Mouse (Mus musculus) ZHBTc4 (cell line): ENCODE measurements around the gene AI661453.
A peak's percentile ranks its signal among the peaks of the same experiment; 100 is the strongest.

ENCODE experiments used
- DNase-seq: peaks from one replicate; pipeline ENCODE4 v3.0.0-alpha.2; 2011; ENCODE audit warnings: low read depth, low spot score

AI661453 gene

DNA sequence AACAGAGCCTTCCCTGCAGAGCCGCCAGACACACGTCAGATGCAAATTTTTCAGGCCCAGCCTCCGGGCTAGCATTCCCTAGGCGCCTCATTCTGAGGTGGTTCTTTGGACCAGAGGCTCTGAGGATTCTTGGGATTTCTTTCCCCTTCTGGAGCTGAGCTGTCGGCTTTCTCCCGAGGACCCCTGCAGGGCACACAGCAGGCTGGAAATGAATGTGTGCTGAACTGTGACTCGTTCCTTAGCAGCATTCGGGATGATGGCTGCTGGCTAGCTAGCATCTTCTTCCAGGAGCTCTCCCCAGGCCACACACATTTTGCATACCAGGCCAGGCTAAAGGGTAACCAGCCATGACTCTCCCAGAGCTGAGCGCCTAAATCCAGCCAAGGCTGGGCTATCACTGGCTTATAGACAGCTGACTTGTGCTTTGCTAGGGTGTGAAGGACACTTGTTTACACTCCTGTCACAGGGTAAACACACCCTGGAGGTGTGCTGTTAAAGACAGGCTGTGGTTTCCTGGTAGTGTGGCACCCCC lies 4.0 kb downstream of the AI661453 start:
- peak; percentile 92 for DNase-seq

DNA sequence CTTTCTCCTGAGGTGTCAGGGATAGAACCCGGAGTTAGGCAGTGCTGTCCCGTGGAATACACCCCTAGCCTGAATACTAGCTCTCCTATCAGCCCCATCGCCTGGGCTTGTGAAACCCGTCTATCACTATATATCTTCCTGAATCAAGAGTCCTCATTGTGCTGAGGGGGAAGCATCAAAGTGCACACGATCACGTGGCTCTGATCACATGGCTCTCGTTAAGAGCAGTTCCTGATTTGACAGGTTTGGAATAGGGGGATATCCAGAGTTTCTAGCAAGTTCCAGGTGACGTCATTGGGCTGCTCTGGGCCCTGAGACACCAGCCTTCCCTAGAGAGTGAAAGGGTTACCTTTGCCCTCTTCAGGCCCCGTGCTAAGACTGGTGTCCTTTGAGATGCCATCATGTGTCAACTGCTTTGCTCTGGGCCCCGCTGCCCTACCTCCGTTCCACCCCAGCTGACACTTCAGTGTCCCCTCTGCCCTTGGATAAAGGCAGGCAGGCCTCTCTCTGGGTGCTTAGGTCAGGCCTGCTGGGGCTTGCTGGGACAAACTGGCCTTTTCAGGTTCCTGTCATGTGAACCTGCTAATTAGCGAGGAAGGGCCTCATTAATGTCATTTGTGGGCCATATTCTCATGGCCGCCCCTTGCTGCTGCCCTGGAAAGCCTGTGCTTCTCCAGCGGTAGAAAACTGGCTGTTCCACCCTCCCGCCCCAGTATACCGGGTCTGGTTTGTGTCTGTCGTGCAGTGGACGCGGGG lies 5.1 kb downstream of the AI661453 start:
- DNase-seq = no peak

DNA sequence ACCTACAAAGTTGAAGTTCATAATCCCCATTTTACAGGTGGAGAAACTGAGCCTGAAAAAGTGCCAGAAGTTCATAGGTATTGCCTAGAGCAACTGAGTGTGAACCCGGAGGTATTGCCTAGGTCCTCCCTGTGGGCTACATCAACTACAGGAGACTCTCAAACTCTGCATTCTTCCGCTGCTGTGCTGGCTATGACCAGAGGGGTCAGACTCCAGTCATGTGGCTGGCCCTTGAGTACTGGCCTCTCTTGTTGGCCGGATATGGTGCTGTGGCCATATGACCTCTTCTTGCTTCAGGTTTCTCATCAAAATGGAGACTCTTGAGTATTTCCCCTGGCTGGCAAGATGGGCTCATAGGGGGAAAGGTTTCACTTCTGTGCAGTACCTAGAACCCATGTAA lies 5.9 kb downstream of the AI661453 start:
- DNase-seq = no peak

DNA sequence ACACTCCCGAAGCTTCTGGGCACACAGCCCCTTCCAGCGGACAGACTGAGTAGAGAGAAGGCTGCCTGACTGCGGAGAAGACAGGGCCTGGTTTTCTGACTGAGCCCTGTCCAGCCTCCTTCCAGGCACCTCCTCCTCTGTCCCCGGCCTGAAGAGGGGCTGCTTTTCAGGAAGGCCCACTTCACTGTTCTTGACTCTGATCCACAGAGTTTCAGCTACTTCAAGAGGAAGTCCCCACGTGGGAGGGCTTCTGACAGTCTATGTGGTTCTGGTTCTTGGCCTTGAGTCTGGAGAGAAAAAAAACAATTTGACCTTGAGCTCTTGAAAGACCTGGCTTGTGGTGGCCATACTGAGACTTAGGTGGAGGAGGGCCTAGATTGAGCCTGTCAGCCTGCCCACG lies 7.7 kb downstream of the AI661453 start:
- no peak for DNase-seq

DNA sequence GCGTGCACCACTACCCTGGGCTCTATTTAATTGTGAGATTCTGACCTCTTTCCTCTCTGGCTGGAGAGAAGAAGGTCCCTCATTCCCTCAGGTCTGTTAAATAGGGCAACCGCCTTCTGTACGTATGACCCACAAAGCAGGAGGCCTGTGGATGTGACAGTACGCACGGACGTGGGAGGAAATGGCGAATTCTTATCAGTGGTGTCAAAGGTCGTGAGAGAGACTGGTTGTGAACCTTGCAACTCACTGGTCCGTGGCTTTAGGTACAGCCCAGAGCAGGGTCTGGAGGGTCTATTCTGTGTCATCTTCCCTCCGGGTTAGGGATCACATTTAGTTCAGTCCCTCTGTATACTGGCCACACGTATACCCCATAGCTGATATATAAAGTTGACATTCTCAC lies 9.1 kb downstream of the AI661453 start:
- no peak for DNase-seq

DNA sequence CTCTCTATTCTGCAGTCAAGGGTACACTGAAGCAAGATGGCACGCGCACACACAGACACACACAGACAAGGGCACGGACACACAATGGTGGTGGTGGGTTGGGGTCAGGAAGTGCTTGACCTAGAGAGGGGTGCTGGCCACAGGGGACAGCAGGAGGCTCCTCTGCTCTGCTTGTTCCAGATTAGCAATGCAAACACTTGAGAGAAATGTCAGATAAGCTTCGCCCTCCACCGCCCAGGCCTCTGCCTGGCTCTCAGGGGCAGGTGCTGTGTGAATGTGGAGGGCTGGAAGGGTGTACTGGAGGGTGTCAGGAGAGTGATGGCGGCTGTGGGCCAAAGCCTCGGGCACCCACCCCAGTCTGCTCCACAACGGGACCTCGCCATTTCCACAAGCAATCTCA lies 9.6 kb downstream of the AI661453 start:
- DNase-seq = no peak

DNA sequence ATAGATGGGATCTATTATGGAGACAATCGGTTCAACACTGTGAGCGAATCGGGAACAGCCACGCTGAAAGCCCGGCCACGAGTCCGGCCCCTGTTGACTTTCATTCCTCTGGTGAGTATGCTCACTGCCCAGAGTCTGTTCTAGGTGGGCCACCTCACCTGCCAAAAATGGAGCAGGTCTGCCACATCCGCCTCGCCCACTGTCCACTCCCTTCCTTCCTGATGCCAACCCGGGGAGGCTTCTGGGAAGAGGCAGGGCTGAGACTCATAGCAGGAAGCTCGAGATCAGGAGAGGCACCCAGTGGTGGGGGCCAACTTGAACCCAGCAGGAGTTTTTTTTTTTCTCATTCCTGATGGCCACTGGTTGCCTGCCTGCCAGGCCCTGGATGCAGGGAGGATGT lies 10.1 kb downstream of the AI661453 start:
- DNase-seq = no peak

DNA sequence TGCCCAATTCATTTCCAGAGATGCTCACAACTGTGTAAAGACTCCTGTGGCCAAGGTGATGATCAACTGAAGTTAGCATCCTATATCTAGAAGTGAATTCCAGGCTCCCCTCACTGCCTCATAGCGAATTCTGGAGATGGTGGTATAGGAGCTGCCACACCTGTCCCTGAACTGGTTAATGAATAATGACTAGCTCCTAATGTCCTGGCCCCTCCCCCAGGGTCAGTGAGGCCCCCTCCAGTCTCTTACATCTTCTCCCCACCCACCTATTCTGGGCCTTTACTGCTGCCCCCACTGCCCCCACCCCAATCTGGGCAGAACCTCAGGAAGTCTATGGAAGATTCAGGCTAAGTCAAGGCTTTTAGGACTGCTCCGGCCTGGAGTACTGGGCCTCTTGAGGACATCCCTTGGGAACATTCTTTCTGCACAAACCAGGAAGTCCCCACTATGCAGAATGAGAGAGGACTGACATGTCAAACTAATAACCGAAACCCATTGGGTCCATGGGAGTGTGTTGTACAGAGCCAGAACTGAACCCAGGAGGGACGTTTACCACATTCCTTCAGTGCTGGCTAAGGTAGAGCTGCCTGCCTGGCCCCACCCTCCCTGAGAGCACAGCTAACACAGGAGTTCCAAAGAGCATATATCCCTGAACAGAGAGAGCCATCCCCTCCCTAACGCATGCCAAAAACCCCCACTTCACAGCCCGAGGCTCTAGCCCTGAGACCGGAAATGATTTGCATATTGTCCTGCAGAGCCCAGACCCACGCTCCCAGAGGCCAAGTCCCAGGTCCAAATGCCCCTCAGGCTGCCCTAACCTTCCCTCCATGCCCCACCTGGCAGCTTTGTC lies 12.3 kb downstream of the AI661453 start:
- DNase-seq = no peak

DNA sequence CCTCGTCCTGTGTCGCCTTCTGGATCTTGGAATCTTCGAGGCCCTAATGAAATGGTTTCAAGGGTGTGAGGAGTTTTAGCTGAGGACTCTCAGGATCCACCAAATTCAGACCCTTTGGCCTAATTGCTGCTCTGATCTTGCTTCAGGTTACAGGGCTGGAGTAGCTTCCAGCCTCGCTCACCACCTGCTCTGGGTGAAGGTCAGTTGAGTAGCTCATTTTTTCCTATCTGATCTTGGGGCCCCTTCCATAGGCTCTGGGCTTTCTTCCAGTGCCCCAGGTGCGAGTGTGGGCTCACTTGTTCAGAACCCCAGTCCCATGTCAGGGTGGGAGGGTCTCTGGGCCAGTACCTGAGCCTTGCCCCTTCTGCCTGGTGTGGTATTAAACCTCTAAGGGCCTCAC lies 13.0 kb downstream of the AI661453 start:
- DNase-seq = no peak

DNA sequence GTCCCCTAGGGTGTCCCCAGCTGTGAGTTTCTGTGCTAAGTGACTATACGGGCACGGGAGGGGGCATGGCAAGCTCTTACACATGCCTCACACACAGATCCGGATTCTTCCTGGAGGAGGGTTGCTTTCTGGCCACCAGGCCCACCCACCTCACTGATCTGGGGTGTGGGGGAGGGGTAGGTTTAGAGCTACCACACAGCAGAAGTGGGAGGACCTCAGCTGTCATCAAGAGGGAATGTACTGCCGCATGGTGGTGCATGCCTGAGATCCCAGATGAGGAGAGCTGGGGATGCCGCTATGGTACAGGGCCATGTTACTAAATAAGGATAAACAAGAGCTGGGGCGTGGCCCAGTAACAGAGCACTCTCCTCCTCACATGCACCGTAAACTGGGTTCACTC lies 13.8 kb downstream of the AI661453 start:
- DNase-seq = peak; percentile 69

DNA sequence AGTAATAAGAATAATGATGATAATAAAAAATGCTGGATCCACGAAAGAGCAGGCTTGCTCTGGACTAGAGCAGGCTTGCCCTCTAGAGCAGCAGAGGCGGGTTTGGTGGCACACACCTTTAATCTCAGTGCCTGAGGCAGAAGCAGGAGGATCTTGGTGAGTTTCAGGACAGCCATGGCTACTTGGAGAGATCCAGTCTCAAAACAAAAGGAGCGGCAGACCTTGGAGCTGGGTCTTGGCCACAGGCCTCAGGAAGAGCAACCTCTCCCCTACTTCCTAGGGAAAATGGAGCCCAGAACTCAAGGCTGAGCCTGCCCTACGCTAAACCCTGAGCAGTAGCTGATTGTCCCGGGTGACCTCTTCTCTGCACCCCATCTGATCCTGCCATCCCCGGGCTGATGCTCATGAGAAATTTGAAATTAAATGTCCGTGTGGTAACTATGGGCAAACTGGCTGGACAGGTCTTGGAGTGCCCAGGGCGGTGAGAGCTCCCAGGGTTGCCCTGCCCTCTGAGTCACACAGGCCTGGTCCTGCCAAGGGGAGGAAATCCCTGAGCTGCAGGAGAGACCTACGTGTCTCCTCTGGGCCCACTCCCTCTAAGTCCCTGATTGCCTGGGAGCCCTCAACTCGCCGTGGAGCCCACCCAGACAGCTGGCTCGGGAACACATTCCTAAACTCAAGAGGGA lies 14.6 kb downstream of the AI661453 start:
- no peak for DNase-seq

DNA sequence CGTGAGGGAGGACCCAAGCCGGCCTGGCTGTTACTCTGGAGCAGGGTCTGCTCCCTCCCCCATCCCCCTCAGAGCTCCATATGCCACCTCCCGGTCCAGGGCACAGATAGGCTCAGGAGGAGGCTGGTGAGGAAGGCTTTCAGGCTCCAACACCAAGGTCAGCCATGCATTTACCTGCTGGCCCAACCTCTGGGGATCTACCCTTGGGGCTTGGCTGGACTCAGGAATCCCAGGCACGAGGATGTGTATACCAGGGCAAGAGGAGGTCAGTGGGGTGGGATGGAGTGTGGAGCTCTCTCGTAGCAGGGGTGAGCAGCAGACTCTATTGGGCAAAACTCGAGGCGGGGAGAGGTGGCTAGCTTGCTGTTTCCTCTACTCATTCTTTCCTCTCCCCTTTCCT lies 16.5 kb downstream of the AI661453 start:
- DNase-seq = no peak

DNA sequence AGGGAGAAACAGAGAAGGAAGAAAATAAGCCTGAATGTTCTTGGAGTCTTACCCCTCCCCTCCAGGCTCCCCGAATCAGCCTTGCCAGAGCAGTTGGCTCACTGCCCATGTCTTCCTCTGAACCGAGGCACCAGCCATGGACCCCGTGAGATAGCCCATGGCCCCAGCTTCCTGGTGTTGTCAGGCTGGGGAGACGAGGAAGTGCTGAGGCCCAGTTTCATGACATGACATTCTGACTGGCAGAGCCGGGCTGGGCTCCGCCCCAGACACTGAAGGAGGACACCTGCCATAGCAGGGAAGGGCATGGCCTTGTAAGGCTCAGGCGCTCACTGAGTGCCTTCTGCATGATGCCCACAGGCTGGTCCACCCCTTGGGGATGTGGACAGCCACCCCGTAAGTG lies 18.3 kb downstream of the AI661453 start:
- no peak for DNase-seq

DNA sequence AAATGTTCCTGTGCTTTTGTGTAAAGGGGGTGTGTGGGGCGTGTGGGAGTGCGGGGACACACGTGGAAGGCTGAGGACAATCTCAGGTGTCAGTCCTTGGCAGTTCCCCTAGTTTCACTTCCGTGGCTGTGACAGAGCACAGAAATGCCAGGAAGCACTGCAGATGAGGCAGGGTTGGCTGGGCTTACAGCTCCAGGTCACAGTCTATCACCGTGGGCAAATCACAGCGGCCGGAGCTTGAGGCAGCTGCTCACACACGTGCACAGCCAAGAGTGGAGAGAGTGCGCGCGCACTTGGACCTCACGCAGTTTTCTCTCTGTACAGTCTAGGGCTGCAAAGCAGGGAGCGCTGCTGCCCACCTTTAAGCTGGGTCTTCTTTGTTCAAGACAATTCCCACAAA lies 21.9 kb downstream of the AI661453 start:
- peak; percentile 36 for DNase-seq

DNA sequence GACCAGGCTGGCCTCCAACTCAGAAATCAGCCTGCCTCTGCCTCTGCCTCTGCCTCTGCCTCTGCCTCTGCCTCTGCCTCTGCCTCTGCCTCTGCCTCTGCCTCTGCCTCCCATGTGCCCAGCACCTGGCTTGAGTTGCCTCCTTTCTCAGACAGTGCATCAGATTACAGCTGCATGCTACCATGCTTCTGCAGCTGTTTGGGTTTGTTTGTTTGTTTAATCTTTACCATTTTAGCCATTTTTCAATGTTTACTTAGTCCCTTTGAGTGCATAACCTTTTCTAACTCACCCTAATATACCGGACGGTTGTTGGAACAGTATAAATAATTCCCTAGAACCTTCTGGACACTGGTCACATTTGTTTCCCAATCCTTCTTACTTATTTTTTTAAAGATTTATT lies 22.5 kb downstream of the AI661453 start:
- DNase-seq = no peak

DNA sequence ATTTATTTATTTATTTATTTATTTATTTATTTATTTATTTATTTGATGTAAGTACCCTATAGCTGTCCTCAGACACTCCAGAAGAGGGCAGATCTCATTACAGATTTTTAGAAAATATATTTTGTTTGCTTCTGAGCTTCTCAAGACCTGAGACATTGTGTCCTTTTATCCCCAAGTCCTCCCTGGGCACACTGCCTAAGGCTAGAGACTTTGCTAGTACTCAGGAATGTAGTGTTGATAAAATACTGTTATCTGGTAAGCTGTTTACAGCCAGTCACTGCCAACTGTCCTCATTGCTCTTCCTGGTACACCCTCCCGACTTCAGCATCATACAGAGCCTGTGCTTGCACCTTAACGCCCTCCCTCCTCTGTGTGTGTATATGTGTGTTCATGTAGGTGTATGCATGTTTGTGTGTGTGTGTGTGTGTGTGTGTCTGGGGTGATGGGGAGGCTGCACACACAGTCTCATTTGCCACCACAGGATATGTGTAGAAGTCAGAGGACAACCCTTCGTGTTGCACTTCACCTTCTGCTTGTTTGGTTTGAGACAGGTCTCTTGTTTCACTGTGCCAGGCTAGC lies 23.0 kb downstream of the AI661453 start:
- DNase-seq = no peak

DNA sequence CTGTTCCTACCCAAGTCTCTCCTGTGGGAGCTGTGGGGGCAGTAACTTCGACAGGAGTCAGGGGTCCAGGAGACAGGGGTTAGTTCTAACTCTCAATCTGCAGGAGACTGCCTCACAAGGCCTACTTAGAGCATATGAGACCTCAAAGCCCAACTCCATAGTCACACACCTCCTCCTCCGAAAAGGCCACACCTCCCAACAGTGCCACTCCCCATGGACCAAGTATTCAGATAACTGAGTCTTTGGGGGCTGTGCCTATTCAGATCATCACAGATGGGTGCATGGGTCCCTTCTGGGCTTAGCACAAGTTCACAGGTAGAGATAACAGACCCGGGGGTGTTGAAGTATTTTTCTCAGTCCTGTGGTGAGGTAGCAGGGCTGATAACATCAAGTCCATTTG lies 25.3 kb downstream of the AI661453 start:
- no peak for DNase-seq

DNA sequence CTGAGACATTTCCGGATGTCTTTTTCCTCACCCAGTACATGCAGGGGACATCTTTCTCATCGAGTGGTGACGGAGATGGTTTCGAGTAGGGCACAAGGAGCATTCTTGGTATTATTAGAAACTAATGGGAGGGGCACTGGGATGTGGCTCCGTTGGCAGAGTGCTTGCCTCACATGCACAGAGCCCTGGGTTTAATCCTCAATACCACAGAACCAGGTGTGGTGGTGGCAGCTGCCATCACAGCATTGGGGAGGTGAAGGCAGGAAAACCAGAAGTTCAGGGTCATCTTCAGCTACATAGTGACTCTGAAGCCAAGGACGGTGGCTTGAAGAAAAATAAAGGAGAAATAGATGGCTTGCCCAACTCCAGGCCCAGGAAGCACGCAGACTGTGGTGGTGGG lies 25.8 kb downstream of the AI661453 start:
- DNase-seq = no peak

DNA sequence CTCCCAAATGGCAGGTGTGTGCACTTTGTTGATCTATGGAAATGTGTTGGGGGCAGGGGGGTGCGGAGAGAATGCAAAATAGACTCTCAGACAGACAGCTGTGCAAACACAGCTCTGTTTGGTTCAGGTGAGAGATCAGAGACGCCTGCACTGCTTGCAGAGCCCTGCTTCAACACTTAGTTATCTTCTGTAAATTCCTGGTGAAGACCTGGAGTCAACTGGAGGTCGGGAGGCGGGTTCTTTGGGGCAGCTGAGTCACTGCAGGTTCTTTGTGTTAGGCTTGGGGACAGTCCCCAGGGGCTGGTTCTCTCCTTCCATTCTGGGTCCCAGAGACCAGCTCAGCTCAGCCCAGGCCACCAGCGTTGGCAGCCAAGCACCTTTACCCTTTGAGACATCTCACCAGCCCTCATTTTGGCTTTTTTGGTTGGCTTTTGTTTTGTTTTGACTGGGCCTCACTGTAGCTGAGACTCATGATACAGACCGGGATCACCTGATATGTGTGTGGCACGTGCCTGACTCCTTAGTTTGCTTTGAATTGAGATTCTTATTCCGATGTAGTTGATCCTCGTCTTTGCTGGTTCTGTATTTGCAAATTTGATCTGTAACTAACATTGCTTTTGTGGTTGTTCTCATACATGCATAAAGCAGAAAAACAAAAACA lies 26.4 kb downstream of the AI661453 start:
- DNase-seq = no peak

DNA sequence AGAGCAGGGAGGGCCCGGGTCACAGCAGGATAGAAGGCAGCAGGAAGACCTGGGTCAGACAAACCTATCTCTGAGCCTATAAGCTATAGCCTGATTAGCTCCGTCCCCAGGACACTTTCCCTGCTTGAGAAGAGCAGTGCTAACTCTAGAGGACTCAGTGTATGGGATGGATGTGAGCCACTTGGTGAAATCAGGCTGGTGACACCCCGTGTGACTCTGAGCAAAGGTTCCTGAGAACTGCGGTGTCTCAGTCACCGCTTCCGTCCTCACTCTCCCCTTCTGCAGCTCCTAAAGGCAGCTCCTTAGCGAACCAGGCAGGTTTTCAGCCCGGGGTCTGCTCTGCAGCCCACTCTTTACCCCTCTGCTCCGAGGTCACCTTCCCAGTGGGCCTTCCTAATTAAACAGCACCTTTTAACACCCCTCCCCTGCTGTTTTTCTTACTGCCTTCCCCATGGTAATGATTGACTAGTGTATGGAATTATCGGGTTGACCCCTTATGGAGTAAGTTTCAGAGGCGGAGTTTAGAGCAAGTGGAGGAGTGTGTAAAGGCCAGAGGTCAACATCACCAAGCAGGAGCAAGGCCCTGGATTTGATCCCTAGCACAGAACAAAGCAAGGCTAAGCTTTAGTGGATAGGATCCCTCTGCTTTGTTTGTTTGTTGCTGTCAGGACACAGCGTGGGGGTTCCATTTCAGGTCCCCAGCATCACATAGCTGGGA lies 28.0 kb downstream of the AI661453 start:
- no peak for DNase-seq

DNA sequence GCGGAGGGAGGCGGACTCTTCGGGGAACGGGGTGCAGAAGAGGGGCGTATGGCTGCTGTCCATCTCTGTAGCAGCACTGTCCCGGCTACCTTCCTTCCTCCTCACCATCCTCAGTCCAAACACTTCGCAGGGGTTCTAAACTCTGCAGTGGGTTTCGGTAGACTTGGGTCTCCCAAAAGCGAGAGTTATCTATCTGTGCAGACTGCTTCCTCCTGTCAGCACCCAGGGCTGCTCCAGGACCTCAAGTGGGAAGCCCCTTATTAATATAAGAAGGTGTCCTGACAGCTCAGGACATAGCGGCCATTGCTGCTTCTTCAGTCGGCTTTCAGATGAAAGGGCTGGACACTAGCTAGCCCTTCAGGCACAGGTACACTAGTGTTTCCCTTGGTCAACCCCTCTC lies 28.6 kb downstream of the AI661453 start:
- DNase-seq = no peak
